Mouse (Mus musculus) adrenal gland, adult 10 weeks (tissue): ENCODE results near the gene Zfp26. TPM values are rescaled to one million over a fixed set of nuclear protein-coding genes. Genes with fewer than 3 reads are reported as not detected.

ENCODE experiments used
- polyA plus RNA-seq: library from polyadenylated mRNA; stranded (reverse); fragments of 350-450 nt; fragmentation: Illumina TruSeq; extraction: RNeasy Lipid Tissue Mini Kit (QIAGEN cat#74804); gene quantifications from one replicate; pipeline ENCODE4 v1.2.3, GENCODE M21; 2014; ENCODE audit warnings: low read depth, low replicate concordance

The Zfp26 gene
- polyA plus RNA-seq: 30.8 TPM

DNA sequence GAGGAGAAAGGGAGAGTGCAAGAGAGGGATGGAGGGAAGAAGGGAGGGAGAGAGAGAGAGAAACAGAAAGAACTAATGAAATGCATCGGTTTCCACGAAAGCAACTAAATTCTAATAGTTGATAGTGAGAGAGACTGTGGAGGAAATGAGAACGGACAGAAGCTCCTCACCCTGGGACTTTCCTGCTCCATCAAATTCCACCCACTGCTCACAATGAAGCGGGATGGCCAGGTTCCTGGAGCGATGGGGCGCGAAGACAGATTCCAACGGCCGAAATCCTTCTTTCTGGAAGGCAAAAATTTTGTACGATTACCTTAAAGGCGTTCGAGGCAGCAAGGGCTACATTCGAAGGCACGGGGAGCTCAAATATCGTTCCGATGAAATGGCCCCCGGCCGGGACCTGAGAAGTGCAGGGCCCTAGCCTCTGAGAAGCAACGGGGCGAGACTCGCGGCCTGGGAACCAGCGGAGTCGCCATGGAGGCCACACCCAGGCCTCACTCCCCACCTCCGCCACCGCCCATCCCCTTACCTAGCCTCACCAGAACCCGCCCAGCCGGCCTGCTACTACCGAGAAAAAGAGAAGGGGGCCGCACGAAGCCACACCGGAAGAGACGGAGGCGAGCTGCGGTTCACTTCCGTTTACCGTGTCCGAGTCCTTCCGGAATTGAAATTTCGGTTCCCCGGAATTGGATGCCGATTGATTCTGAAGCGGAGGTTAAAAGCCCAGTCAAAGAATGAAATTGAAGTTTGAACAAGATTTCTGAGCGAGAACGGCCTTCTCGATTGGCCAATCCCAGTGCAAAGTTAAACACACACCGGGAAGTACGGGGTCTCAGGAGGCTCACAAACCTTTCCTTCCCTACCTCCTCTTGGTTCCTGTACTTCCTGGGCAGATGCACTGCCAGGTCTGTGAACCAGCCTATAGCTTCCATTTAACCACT lies at the start of gene Zfp26:
TSS of gene Zfp26 (minus strand) at position 786 of the 941 bp plus-strand sequence.

GRCm38 (mm10) chr9:20492527-20493233 lies 32.7 kb upstream of the Zfp26 start, which contains the start of gene Zfp426:
TSS of gene Zfp426 (minus strand) at chr9:20492746.

GRCm38 (mm10) chr9:20384532-20385342 lies 75.2 kb downstream of the Zfp26 start, which contains the start of gene Zfp560:
TSS of gene Zfp560 (minus strand) at chr9:20385177.

Other genes with a start within 250 kb of the Zfp26 start
- gene Olfr871, start 248.0 kb downstream of the Zfp26 start, polyA plus RNA-seq: not detected
- gene Olfr872, start 223.0 kb downstream of the Zfp26 start, polyA plus RNA-seq: not detected
- not detected for gene Olfr39, start 177.8 kb downstream of the Zfp26 start, polyA plus RNA-seq
- gene Olfr873, start 161.6 kb downstream of the Zfp26 start, polyA plus RNA-seq: not detected
- not detected for gene Olfr18, start 124.1 kb downstream of the Zfp26 start, polyA plus RNA-seq
- 22.3 TPM for gene Zfp560, start 75.0 kb downstream of the Zfp26 start, polyA plus RNA-seq
- 81.1 TPM for gene Zfp426, start 32.6 kb upstream of the Zfp26 start, polyA plus RNA-seq
- 62.3 TPM for gene Zfp266, start 61.3 kb upstream of the Zfp26 start, polyA plus RNA-seq
- 19.2 TPM for gene Zfp846, start 121.1 kb upstream of the Zfp26 start, polyA plus RNA-seq
- gene Ubl5, start 182.7 kb upstream of the Zfp26 start, polyA plus RNA-seq: 66.1 TPM
- gene Fbxl12, start 184.6 kb upstream of the Zfp26 start, polyA plus RNA-seq: 3.3 TPM
- gene Pin1, start 191.9 kb upstream of the Zfp26 start, polyA plus RNA-seq: 1.8 TPM